Mouse (Mus musculus) WW6 (cell line): ENCODE results near the gene Dpysl4.
A peak's percentile ranks its signal among the peaks of the same experiment; 100 is the strongest.

ENCODE experiments used
- DNase-seq: peaks from one replicate; pipeline ENCODE4 v3.0.0-alpha.2; 2013; ENCODE audit warnings: low read depth, low spot score

Dpysl4 gene

DNA sequence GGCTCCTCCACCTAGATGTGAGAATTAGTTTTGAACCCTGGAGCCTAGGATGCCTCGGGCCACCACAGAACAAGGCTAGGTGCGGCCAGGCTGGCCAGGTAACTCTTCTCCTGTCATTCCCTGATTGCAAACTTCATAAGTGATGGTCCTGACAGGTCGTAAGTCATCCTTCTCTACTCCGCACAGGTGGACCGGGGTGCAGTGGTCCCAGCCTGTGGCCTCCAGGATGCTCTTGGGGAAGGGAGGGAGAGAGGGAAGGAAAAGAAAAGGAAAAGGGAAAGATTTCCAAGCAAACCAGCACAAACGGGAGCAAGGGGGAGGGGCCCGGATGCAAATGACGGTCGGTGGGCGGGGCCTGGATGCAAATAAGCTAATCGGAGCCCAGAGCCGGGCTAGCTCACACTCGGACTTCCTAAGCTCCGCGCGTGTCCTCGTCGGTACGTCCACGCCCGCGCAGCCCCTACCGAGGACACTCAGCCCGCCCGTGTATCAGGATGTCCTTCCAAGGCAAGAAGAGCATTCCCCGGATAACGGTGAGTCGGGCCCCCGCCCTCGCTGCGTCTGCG lies at the start of gene Dpysl4:
Gene Dpysl4 (plus strand): TSS at position 373 of the 566 bp plus-strand sequence.
- peak; percentile 31 for DNase-seq

- no peak for DNase-seq
Observed at GRCm38 (mm10) chr7:139063406-139063805, 22.4 kb upstream of the Dpysl4 start.

GRCm38 (mm10) chr7:139068182-139068623 lies 17.6 kb upstream of the Dpysl4 start:
- peak; percentile 39 for DNase-seq

- DNase-seq = no peak
Observed at GRCm38 (mm10) chr7:139074189-139074588, 11.6 kb upstream of the Dpysl4 start.

- no peak for DNase-seq
Observed at GRCm38 (mm10) chr7:139075054-139075794, 10.6 kb upstream of the Dpysl4 start.

GRCm38 (mm10) chr7:139077283-139077682 lies 8.5 kb upstream of the Dpysl4 start:
- DNase-seq = no peak

DNA sequence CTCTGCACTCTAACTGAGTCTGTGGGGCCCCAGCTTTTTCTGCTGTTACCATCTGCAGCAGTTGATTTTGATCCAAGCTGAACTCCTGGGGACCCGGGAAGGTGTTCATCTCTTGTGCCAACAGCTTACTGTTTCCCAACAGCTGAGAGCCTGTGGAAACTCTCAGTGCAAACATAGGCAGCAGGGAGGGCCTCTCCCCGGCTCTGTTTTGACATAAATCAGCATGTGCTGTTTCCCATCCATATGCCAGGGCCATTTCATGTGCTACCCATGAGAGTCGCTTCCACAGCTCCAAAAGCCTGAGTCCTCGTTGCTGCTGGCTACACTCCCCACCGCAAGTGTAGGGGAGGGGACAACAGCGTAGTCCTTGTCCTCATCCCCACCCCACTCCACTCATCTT lies 7.6 kb upstream of the Dpysl4 start:
- no peak for DNase-seq

DNA sequence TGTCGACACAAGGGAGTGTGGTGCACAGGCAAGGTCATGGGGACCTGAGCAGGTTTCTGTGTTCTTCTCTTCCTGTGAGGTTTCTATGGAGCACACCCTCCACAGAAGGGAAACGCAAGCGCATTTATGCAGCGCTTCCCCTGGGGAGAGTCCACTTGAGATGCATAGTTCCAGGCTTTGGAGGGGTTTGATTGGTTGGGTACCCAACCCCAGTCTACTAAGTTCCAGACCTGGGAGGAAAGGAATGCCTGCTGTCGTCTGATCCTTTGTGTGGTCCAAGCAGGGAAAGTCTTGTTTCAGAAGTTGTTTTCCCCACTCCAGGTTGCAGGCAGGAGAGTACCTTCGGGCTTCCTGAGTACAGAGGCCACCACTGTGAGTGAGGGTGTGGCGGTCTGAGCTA lies 6.7 kb upstream of the Dpysl4 start:
- no peak for DNase-seq

DNA sequence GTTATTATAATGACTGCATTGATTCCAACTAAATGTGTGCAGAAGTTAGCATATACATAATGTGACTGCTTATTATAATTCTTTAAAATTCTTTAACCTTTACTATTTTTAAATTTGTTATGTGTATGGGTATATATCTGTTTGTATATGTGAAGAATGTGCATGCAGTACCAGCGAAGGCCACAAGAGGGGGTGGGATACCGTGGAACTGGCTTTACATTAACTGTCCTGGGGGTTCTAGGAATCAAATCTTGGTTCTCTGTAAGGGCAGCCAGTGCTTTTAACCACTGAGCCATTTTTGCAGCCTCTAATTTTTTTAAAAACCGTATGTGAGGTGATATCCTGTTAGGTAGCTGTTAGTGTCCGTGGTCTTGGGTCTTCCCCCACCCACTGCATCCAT lies 5.1 kb upstream of the Dpysl4 start:
- no peak for DNase-seq

GRCm38 (mm10) chr7:139081158-139081557 lies 4.6 kb upstream of the Dpysl4 start:
- DNase-seq = no peak

DNA sequence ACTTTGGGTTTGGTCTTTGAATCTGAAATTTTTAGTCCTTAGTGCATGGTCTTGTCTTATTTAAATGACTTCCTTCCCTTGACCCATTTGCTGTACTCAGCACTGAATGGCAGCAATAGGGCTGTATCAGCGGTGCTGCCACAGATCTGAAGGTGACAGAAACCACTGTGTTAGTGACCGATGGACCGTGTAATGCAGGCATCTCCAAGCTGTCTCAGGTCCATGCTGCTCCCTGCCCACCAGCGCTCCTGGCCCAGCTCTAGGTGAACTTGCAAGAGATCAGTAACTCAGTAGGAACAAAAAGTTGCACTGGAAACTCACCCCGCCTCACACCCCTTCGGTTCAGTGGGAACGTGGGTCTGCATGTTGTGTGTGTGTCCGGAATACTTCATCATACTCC lies 3.5 kb upstream of the Dpysl4 start:
- no peak for DNase-seq

GRCm38 (mm10) chr7:139084316-139084715 lies 1.5 kb upstream of the Dpysl4 start:
- DNase-seq = no peak

DNA sequence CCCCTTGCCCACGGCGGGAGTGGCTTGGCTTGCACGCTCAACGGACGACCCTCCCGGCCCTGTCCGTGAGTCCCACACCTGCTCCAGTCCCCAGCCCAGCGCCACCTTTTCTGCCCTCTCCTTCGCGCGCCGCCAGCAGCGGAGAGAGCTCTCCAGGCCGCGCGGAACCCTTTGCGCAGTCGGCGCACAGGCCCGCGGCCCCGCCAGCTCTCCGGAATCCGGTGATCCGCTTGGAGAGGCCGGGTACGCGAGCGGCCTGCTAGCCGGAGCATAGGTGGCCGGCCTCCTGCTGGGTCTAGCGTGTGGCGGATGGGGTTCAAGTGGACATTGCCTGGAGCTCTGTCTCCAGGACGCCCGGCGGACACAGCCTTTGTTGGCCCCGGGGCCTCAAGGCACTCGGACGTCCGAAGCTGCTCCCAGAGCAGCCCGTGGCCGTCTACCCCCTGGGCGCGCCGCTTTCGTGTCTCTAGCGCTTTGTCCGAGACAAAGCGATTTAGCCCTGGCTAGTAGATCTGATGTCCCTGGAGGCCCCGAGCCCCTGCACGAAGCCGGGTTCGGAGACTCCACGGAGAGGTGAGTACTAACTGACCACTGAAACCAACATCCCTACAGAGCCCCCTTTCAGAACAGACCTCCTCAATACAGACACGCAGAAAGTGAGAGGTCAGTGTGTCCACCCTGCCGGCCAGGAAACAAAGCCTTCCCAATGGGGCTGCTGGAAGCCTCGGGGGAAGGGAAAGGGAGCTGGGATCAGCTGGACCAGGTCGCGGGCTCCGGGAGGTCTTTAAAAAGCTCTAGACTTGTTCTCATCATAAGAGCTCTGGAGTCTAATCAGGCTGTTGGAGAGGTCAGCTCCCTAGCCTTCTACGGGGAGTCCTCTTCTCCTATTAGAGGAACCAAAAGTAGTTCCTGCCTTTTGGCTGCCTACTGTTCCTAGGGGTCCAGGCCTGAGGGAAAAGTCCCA lies 676 bp downstream of the Dpysl4 start:
- no peak for DNase-seq

DNA sequence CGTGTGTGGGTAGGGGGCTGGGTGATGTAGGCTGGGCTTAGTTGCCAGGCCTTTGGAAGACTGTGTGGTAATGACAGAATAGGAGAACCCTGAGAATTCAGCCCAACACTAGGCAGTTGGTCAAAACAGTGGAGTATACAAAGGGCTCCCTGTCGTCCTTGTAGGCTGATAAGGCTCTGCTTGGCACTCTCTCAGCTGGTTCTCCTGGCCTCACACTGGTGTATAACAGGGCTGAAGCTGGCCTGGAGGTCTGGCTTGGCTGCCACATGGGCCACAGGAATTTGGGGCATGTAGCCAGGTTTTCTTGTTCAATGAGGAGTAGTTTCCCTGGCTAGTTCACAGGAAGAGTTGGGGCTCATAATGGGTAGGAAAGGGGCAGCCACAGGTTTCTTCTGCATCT lies 2.0 kb downstream of the Dpysl4 start:
- no peak for DNase-seq

GRCm38 (mm10) chr7:139089892-139090874 lies 4.4 kb downstream of the Dpysl4 start:
- DNase-seq = no peak

GRCm38 (mm10) chr7:139091681-139092080 lies 5.9 kb downstream of the Dpysl4 start:
- no peak for DNase-seq

DNA sequence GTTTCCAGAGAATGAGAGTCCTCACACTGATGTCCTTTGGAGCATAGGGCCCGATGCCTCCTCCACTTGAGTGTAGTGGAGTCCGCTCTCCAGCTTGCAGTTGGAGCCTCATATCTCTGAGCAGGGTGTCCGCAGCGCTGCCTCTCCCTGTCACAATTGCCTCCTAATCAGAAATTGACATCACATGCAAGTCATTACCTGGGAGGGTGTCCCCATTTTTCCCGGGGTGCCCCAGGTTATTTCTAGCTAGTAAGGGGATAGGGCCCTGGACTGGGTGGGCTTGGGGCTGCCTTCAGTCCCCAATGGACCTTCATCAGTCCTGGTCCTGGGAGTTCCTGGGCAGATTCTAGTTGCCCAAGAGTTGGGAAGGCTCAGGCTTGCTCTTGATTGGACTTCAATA lies 6.9 kb downstream of the Dpysl4 start:
- no peak for DNase-seq

DNA sequence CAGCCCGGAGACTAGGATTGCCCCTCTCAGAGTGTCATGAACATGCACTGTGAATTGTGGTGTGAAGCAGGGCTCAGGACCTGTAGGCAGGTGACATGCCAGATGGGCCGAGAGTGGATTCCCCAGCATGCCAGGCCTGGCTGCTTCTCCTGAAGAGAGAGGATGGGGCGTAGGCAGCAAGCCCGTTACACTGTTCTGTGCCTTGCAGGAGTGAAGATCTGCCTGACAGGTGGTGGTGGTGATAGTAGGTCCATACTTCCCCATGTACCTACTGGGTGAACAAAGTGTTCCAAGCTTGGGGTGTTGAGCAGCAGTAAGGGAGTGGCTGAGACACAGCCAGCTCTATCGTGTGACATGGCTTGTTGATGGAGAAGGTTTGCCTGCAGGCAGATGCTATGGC lies 7.3 kb downstream of the Dpysl4 start:
- no peak for DNase-seq

DNA sequence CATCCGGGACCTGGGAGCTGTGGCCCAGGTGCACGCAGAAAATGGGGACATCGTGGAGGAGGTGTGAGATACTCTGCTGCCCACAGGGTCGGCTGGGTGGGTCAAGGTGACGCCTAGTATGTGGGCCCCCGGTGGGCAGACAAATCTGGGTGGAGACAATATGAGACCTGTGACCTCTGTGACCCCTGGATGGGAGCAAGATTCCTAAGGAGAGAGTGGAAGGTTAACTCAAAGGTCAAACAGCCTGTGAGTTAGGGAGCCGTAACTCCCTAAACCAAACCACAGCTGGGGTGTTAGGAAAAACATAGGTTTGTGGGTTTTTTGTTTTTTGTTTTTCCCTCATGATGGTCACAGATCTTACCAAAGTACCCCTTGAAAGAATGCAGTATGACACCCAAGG lies 8.0 kb downstream of the Dpysl4 start:
- no peak for DNase-seq

DNA sequence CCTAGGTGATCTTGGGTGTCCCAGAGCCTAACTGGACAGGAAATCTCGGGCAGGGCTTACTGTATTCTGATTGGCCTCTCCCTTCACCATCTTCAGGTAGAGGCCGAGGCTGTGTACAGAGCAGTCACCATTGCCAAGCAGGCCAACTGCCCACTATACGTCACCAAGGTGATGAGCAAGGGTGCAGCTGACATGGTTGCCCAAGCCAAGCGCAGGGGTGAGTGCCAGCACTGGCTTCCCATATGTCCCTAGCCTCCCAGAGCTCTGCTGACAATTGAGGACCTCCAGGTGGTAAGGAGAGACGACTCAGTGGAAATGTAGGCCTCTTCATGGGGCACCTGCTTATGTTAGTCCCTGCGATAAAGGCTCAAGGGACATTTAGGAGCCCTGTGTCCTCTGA lies 9.0 kb downstream of the Dpysl4 start:
- DNase-seq = no peak

DNA sequence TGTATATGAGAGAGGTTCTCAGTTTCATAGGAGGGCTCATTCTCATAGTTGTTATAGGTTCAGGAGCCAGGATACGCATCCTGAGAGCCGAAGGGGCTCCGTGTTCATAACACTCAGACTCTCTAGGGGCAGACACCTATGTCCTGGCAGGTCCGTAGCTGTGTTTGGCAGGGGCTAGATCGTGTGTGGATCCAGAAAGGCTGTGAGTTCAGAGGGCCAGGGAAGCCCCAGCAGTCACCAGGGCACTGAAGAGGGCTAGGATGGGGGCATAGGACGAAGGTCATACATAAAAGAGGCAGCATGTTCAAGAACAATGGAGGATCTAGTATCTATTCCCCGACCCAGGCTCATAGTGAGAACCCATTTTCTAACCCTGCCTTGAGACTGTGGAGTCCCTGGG lies 9.5 kb downstream of the Dpysl4 start:
- no peak for DNase-seq
